Mouse (Mus musculus) heart, postnatal 10 days (tissue): ENCODE measurements at regions not wholly inside any gene's neighbourhood (a gene's known extent, or its start where the extent isn't known, plus 50 kb on each side); places are given as distances from the start of the nearest gene placed in this dataset.

Experiments used
- DNase-seq, 2 experiments: peaks; one replicate each; pipeline ENCODE4 v3.0.0; 2021
- intact Hi-C: fragments of 180-260 bp; cut with DNase I; formaldehyde crosslinking; loops from one replicate; pipeline ENCODE4 v1.15.1; 2025

GRCm38 (mm10) chrX:92791023-92791346 lies 191.6 kb upstream of the Mageb18 start:
- intact Hi-C loops, result no loop called here
- no peak for DNase-seq

- DNase-seq, result no peak
- intact Hi-C loops, result no loop called here
These were observed 191.1 kb upstream of the Mageb18 start for GRCm38 (mm10) chrX:92790323-92791022.

- peak in 1 of 2 experiments; percentile 2 for DNase-seq
- intact Hi-C loops, result no loop called here
These were observed 187.4 kb upstream of the Mageb18 start for GRCm38 (mm10) chrX:92786814-92787213.

- intact Hi-C loops, result no loop called here
- DNase-seq, result no peak
These were observed 140.7 kb upstream of the Mageb18 start for GRCm38 (mm10) chrX:92740026-92740425.

- intact Hi-C loops, result no loop called here
These were observed 110.9 kb upstream of the Mageb18 start for GRCm38 (mm10) chrX:92710279-92710678.

GRCm38 (mm10) chrX:92679761-92680160 lies 80.4 kb upstream of the Mageb18 start:
- no peak for DNase-seq
- intact Hi-C loops, result no loop called here

More at GRCm38 (mm10) chrX:92710279-92710678, 110.9 kb upstream of the Mageb18 start:
- DNase-seq, result no peak

GRCm38 (mm10) chrX:92661168-92661567 lies 61.8 kb upstream of the Mageb18 start:
- intact Hi-C loops, result no loop called here
- DNase-seq, result peak; percentile 4 to 9
